Mouse (Mus musculus) large intestine, adult 2 months (tissue): ENCODE measurements at regions not wholly inside any gene's neighbourhood (a gene's known extent, or its start where the extent isn't known, plus 50 kb on each side); places are given as distances from the start of the nearest gene placed in this dataset.
A peak's percentile ranks its signal among the peaks of the same experiment; 100 is the strongest.

Experiments used
- DNase-seq: peaks from one replicate; pipeline ENCODE4 v3.0.0-alpha.2; 2012; ENCODE audit warnings: low read depth, low spot score
- WGBS: fragments of 180-500 bp; shearing (Covaris S2); methylation state at CpG from one replicate; pipeline ENCODE4 v1.1.7; 2018; 5-methylcytosine and 5-hydroxymethylcytosine counted together

- 47% methylated on average over 6 of the region's 6 CpGs for WGBS
- DNase-seq = no peak
Observed at GRCm38 (mm10) chr14:58174512-58174911, 104.2 kb downstream of the Fgf9 start.

- peak; percentile 13 for DNase-seq
- 30% methylated on average over 5 of the region's 5 CpGs for WGBS
Observed at GRCm38 (mm10) chr14:58168920-58169319, 98.6 kb downstream of the Fgf9 start.
